ENCODE assay signal across 22 mouse cellular contexts in genomic region chr4:33668431-33668830, GRCm38 (mm10).
"Had no signal": no experiment of that assay in that cellular context is flagged by ENCODE, and none has a peak within 500 bp of the region (broad histone marks: within the 10 kb centered on the region; RNA-seq: fewer than 3 reads in every experiment).

No protein-coding gene starts in this region.

- H3K36me3 ChIP-seq: midbrain, embryonic 10.5 days; neural tube, embryonic 12.5 days; neural tube, embryonic 15.5 days had no signal

- H3K27ac ChIP-seq: layer of hippocampus, adult 2 months; left cerebral cortex, adult 2 months; liver, embryonic 14.5 days; macrophage; neural tube, embryonic 12.5 days; neural tube, embryonic 15.5 days; stomach, postnatal 0 days had no signal

- H3K4me3 ChIP-seq: layer of hippocampus, adult 2 months; left cerebral cortex, adult 2 months; megakaryocyte, embryonic 14.5 days; midbrain, embryonic 10.5 days; neural tube, embryonic 12.5 days; neural tube, embryonic 15.5 days had no signal

- H3K9me3 ChIP-seq: midbrain, embryonic 10.5 days; neural tube, embryonic 12.5 days; neural tube, embryonic 15.5 days had no signal

- H3K27me3 ChIP-seq: megakaryocyte, embryonic 14.5 days; neural tube, embryonic 12.5 days; neural tube, embryonic 15.5 days had no signal

- H3K4me2 ChIP-seq: lung, embryonic 14.5 days; neural tube, embryonic 12.5 days had no signal

- DNase-seq: kidney, adult 9 months; kidney, postnatal 25 days; layer of hippocampus, postnatal 36 days; liver, postnatal 0 days; lung, embryonic 14.5 days; right cerebral cortex, adult 18-20 months; right cerebral cortex, postnatal 14 days; right cerebral cortex, postnatal 4 days; thymus, adult 2 months; thymus, postnatal 14 days; thymus, postnatal 4 days had no signal

- H3K9ac ChIP-seq: liver, embryonic 14.5 days; liver, postnatal 0 days; lung, embryonic 14.5 days; neural tube, embryonic 12.5 days; neural tube, embryonic 15.5 days had no signal

- ATAC-seq: liver, postnatal 0 days; lung, postnatal 0 days; midbrain, embryonic 16.5 days had no signal
